Mouse (Mus musculus) gastrocnemius, adult 2 months (tissue): Measurements from ENCODE around the gene Cbx4. TPM values are rescaled to one million over a fixed set of nuclear protein-coding genes. Genes with fewer than 3 reads are reported as not detected.

Experiments
- DNase-seq: peaks from one replicate; pipeline ENCODE4 v3.0.0; 2022
- H3K27ac ChIP-seq: fragments of 200-600 bp; 2 replicates; pipeline ENCODE4 v1.8.1; 2022; ENCODE audit warnings: mild to moderate bottlenecking
- H3K4me3 ChIP-seq: fragments of 200-600 bp; 2 replicates; pipeline ENCODE4 v1.8.1; 2022; ENCODE audit warnings: mild to moderate bottlenecking, moderate library complexity
- CTCF ChIP-seq: fragments of 200-600 bp; IDR thresholded peaks from 2 replicates; pipeline ENCODE4 v1.8.1; 2022; ENCODE audit warnings: antibody characterized with exemption, mild to moderate bottlenecking, moderate library complexity
- intact Hi-C: fragments of 180-260 bp; cut with DNase I; formaldehyde crosslinking; loops from one replicate; pipeline ENCODE4 v1.15.1; 2025
- total RNA-seq, 2 experiments: library from RNA; stranded (reverse); gene quantifications; 2 replicates each; pipeline ENCODE4 v1.2.3; 2021

The Cbx4 gene
- total RNA-seq, 2 experiments from 2014 or later: 2.1 to 2.2 TPM

DNA sequence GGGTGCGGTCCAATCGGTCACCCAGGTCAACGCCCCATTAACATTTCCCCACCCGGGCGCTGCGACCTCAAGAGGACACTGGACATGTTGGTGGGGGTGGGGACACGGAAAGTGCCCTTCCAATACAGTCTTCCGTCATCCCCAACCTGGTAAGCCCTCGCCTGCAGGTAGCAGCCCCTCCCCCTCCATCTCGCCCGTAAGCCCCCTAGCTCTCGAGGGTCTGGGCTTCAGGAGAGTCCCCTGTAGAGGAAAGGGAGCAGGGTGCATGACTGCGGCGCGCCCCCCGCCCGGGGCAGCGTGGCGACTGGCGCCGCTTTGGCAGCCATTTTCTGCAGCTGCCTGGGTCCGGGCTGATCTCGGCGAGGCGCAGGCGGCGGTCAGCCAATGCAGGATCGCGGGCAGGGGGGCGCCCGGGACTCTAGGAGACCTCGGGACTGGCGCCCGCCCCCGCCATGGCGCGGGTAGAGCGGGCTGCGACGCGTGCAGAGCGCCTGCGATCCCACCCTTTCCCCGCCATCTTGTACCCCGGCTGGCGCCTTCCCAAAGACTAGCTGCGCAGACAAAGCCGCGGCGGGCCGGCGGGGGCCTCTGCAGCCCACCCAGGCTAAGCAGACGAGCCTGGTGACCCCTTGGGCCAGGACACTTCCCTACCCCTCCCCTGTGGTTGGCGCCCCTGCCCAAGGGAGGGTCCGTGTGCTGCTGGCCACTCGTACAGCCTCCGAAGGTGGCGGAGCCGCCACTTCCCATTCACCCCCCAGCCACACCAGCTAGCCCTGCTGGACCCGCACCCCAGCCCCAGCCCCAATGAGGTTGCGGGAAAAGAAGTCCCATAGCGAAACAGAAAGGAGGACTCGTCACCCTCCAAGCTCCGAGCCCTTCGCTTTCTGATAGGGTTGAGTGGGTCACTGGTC lies 29.5 kb downstream of the Cbx4 start:
- TF ChIP-seq CTCF: no peak
- no peak for DNase-seq
- intact Hi-C loops: no loop called here
- Histone ChIP-seq H3K4me3 (peak overlapping the region; percentile 86), H3K27ac (peak overlapping the region; percentile 80)

GRCm38 (mm10) chr11:119055571-119056131 lies 30.4 kb downstream of the Cbx4 start:
- H3K27ac ChIP-seq: no peak overlapping the region
- DNase-seq: no peak
- intact Hi-C loops: no loop called here

DNA sequence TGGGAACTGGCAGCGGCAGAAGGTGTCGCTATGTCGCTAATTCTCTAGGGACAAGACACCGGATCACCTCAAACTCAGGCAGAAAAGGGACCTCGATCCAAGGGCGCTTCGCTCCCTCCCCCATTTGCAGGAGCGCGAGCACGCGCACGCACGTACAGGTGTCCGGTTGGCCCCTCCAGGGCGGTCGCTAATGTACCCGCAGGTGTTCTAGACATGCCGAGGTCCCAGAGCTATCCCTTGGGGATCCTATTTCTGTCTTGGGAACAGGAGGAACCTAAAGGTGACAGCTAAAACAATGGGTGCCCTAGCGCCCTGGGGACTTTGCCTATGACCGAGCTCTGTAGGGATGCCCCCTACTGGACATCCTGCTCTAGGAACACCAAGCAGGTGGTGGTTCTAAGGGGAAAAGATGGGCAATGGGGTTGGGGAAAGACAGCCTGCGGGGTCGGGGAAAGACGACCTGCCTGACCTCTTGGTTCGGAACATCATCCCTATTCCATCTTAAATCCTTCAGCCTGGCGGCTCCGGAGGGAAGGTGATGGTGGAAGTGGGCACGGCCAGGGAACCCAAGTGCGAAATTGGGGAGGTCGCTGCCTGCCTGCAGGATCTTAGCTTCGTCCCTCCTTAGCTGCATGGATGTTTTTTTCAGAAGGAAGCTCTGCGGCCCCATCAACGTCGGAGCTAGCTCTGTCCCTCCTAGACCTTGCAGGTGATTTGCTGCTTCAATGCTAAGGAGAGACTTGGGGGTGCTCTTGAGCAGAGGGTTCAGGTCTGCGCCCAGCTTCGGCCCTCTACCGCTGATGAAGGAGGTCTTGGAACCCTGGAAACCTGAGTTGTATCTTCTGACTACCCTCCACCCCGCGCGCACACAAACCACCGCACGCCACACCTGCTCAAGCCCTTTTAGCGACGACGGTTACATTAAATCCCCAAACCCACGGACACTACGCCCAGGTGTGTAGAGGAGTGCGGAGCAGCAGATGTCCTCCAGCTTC lies 31.4 kb downstream of the Cbx4 start:
- intact Hi-C loops: no loop called here

More at GRCm38 (mm10) chr11:119055571-119056131, 30.4 kb downstream of the Cbx4 start:
- H3K4me3 ChIP-seq: peak overlapping the region; percentile 86
- no peak for TF ChIP-seq CTCF

DNA sequence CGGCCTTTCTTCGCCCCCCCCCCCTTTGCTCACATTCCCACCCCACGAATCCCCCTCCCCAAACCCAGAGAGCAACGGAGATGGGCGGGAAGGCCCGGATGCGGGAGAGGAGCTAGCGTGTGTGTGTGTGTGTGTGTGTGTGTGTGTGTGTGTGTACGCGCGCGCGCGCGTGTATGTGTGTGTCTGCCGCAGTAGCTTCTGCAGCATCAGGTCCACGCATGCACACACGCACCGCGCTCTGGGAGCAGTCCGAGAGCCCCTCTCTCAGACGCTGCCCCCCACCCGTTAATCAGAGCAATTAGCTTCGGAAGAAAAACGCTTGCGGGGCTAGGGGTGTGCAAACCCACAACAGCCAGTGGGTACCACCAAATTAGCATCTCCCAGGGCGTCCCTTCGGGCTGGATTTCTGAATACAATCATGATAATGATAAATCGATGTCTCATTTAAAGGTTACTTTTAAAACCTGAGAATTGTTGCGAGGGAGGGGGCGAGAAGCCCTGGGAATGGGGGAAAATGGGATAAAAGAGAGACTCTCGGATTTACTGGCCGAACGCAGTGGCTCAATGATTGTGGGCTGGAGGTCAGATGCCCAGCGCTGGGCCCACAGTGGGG lies 32.2 kb downstream of the Cbx4 start:
- Histone ChIP-seq H3K4me3 (peak overlapping the region; percentile 64), H3K27ac (no peak overlapping the region)
- no peak for TF ChIP-seq CTCF
- intact Hi-C loops: loop anchor here (2.0 kb wide), 1 partner anchor 137 kb away; no protein-coding TSS in a partner anchor
- DNase-seq: no peak

More for the DNA sequence above, 31.4 kb downstream of the Cbx4 start:
- no peak for DNase-seq
- Histone ChIP-seq H3K27ac (no peak overlapping the region), H3K4me3 (peak overlapping the region; percentile 24)
- peak; percentile 56 for TF ChIP-seq CTCF

DNA sequence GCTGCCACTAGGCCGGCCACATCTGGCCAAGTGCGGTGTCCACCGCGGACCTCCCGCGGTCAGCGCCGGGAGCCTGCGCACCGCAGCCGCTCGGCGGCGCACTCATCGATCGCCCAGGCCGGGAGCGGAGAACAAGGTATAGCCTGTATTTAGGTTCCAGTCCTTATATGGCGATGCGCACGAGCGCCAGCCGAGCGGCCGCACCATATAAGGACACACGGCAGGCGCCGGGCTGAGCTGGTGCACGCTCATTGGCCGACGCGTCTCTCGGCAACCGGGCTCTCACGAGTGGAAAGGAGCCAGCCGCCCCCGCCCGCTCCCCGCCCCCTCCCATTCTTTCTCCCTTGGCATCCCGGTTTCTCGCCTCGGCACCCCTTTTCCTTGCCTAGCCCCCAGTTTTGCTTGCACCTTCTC lies 32.8 kb downstream of the Cbx4 start:
- peak overlapping the region; percentile 64 for H3K4me3 ChIP-seq
- peak; percentile 27; the same call in 1 of the 2 replicates for TF ChIP-seq CTCF
- H3K27ac ChIP-seq: no peak overlapping the region
- peak; percentile 77 for DNase-seq
- intact Hi-C loops: loop anchor here (2.0 kb wide), 1 partner anchor 138 kb away; no protein-coding TSS in a partner anchor

- no peak for DNase-seq
- no peak for TF ChIP-seq CTCF
- intact Hi-C loops: loop anchor here (2.0 kb wide), 1 partner anchor 138 kb away; no protein-coding TSS in a partner anchor
- Histone ChIP-seq H3K4me3 (peak overlapping the region; percentile 64), H3K27ac (no peak overlapping the region)
Measured at GRCm38 (mm10) chr11:119052661-119053256, 33.3 kb downstream of the Cbx4 start.

- H3K27ac ChIP-seq: no peak overlapping the region
- no peak overlapping the region for H3K4me3 ChIP-seq
- no peak for DNase-seq
- TF ChIP-seq CTCF: peak; percentile 63
- intact Hi-C loops: loop anchor here (2.0 kb wide), 2 partner anchors 33 to 139 kb away; no protein-coding TSS in a partner anchor
Measured at GRCm38 (mm10) chr11:119051927-119052660, 33.9 kb downstream of the Cbx4 start.

- Histone ChIP-seq H3K4me3 (no peak overlapping the region), H3K27ac (no peak overlapping the region)
- no peak for TF ChIP-seq CTCF
- intact Hi-C loops: loop anchor here (2.0 kb wide), 1 partner anchor 33 kb away; no protein-coding TSS in a partner anchor
- DNase-seq: no peak
Measured at GRCm38 (mm10) chr11:119051426-119051825, 34.6 kb downstream of the Cbx4 start.

DNA sequence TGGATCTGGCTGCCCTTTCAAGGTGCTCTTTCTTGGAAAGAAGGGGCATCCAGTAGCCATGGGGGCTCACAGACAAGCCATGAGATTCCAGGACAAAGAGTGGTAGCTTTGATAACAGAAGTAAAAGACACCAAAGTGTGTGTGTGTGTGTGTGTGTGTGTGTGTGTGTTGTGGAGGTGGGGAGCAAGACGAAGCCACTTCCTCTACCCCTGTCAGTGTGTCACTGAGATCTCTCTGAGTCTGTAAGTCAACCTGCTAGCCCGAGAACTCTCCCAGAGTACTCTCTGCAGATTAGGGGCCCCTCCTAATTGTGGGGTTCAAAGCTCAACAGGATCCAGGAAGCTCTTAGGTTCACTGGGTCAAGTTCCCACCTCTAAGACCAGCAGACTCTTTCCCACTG lies 35.7 kb downstream of the Cbx4 start:
- no peak for TF ChIP-seq CTCF
- intact Hi-C loops: loop anchor here (2.0 kb wide), 1 partner anchor 34 kb away; no protein-coding TSS in a partner anchor
- Histone ChIP-seq H3K4me3 (no peak overlapping the region), H3K27ac (no peak overlapping the region)
- DNase-seq: no peak

DNA sequence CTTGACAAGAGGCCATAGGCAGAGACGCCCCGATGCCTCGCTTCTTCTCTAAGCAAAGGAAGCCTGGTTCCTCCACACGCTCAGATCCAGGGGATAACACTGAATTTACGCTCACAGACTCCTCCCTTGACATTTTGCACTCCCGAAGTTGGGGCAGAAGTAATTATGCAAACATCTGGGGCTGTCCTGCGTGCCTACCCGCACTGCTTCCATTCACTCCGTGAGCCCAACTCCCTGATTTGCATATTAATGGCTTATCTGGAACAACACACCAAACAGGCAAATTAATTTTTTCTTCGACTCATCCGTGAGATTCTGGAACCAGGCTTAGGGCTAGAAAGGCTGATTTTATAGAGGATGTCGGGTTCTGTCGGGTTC lies 37.9 kb downstream of the Cbx4 start:
- Histone ChIP-seq H3K27ac (no peak overlapping the region), H3K4me3 (no peak overlapping the region)
- DNase-seq: no peak
- intact Hi-C loops: no loop called here
- TF ChIP-seq CTCF: no peak
